Mouse (Mus musculus): ENCODE measurements around the gene Cir1. TPM values are rescaled to one million over a fixed set of nuclear protein-coding genes. Genes with fewer than 3 reads are reported as not detected.

Cir1 gene
- polyA plus RNA-seq, 1 experiment from 2014 or later = 26.0 TPM

DNA sequence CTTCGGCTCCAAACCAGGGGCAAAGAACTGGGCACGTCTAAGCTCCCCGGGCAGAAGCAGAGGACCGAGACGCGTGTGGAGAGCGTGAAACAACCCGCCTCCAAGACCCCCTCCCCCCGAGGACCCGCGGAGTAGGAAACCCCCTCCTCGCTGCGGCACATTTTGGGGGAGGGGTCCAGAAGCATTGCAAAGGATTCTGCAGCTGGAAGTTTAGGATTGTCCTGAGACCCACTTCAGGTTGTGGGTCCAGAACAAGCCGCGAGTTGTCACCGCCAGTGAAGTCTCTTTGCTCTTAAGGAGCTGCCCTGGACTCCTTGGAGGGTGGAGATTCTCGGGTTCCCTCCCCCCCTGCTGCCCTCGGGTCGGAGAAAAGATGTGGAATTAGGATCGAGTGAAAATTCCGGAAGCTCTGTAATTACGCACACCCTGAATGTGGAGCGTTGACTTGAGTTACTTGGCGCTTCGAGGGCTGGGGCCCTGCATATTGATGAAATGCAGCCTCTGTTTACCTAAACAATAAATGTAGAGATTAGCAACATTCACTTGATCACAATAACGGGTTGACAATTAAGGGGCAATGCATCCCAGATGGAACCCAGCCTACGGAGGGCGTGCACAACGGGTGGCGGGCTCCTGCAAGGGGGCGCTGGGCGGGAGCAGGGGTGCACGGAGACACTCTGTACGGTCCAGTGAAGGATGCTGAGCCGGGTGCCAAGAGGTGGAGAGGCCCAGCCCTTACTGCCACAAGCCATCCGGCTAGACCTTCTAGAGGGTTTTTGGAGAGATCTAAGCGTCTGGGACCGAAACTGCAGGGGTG lies 48.5 kb downstream of the Cir1 start:
- no peaks in the 10 kb centered on the region for H3K36me3 ChIP-seq
- H3K4me1 ChIP-seq (replicated peaks) = peaks cover 38% of the 10 kb centered on the region
- H3K27ac ChIP-seq = no peak overlapping the region
- peak overlapping the region; percentile 53 for H3K9ac ChIP-seq (replicated peaks)
- peaks cover 4% of the 10 kb centered on the region; the same call in 1 of the 2 replicates for H3K9me3 ChIP-seq
- ATAC-seq (ENCODE audit: insufficient number of reproducible peaks, insufficient read depth, low FRiP score, low TSS enrichment, low read depth) = peak; percentile 53
- 1% methylated on average over 38 of the region's 38 CpGs for WGBS
- peak overlapping the region; percentile 84 for H3K4me2 ChIP-seq
- H3K27me3 ChIP-seq = peaks cover 66% of the 10 kb centered on the region
- peak overlapping the region; percentile 52 for H3K4me3 ChIP-seq (replicated peaks)

DNA sequence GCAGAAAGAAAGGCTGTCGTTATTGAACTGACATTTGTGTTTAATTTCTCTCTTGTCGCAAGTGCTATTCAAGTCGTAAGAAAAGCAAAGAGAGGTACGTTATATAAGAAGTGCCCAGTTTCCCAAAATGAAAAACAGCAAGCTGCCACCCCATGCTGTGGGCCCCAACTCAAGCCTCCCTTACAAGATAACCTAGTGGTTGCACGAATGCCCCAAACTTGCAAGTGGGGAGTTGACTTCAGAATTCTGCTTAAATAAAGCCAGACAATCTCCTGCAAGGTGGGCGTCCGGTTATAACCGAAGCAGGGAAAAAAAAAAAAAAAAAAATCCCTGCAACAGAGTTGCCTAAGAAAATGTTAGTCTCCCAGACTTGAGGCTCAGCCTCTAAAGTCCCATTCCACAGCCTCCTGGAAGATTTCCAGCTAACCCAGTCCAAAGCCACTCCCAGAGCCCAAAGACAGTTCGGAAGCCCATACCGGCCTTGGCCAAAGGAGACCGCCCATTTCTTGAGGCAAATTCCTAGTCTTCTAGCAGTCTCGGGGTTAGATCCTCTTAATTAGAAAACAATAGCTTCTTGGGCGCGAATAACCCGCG lies 49.2 kb downstream of the Cir1 start:
- Histone ChIP-seq H3K4me3 (replicated peaks) (peak overlapping the region; percentile 52), H3K27me3 (peaks cover 59% of the 10 kb centered on the region), H3K27ac (no peak overlapping the region), H3K9me3 (peaks cover 4% of the 10 kb centered on the region; the same call in 1 of the 2 replicates), H3K4me1 (replicated peaks) (peaks cover 37% of the 10 kb centered on the region), H3K4me2 (peak overlapping the region; percentile 84), H3K36me3 (no peaks in the 10 kb centered on the region), H3K9ac (replicated peaks) (peak overlapping the region; percentile 53)
- ATAC-seq (ENCODE audit: insufficient number of reproducible peaks, insufficient read depth, low FRiP score, low TSS enrichment, low read depth) = no peak
- 3% methylated on average over 16 of the region's 16 CpGs for WGBS

DNA sequence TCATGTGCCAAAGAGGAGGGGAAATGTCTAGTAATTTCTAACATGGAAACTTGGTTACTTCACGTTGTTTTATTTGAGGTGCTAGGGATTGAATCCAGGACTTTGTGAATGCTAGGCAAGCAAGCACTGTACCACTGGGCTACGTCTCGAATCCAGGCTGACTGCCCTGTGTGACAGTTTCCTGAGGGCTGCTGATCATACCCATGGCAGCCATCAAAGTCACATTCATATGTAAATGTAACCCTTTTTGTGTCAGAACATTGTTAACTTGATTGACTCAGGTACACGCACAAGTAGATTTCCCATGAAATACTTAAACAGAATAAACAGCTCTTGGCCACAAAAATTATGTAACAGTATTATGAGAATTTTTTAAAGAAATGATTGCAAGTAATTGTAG lies 63.8 kb downstream of the Cir1 start:
- Histone ChIP-seq H3K4me1 (replicated peaks) (peaks cover 8% of the 10 kb centered on the region), H3K36me3 (no peaks in the 10 kb centered on the region), H3K4me3 (replicated peaks) (no peak overlapping the region), H3K27me3 (no peaks in the 10 kb centered on the region), H3K27ac (no peak overlapping the region), H3K9ac (replicated peaks) (no peak overlapping the region), H3K9me3 (0 out of 2 replicates have a peak, but pooled peaks cover 2% of the 10 kb centered on the region), H3K4me2 (no peak overlapping the region)
- ATAC-seq (ENCODE audit: insufficient number of reproducible peaks, insufficient read depth, low FRiP score, low TSS enrichment, low read depth) = no peak
- WGBS = 55% methylated on average over 4 of the region's 4 CpGs

DNA sequence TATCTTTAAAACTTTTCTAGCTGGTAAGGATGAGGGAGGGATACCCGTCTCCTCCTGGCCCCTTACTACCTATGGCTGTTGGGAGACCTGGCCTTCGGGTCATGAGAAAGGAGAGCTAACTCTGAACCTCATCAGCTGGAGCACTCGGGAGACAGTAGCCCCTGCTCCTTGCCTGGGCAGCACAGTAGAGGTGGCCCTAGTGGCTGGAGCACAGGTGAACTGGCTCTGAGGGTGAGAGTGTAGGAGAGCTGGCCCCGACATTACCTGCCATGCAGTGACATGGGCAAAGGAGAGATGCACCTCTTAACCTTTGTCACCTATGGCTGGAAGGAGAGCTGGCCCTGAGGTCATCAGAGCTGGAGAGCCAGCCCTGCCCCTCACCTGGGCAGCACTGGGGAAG lies 71.2 kb downstream of the Cir1 start:
- no peaks in the 10 kb centered on the region for H3K36me3 ChIP-seq
- ATAC-seq (ENCODE audit: insufficient number of reproducible peaks, insufficient read depth, low FRiP score, low TSS enrichment, low read depth) = no peak
- WGBS = 80% methylated on average over 4 of the region's 4 CpGs

More for the DNA sequence above, 71.2 kb downstream of the Cir1 start:
- no peak overlapping the region for H3K4me3 ChIP-seq (replicated peaks)
- no peaks in the 10 kb centered on the region for H3K27me3 ChIP-seq
- H3K27ac ChIP-seq = no peak overlapping the region
- no peak overlapping the region for H3K4me2 ChIP-seq
- H3K9me3 ChIP-seq = no peaks in the 10 kb centered on the region
- H3K4me1 ChIP-seq (replicated peaks) = peaks cover 13% of the 10 kb centered on the region
- H3K9ac ChIP-seq (replicated peaks) = no peak overlapping the region

Other genes with a start within 250 kb of the Cir1 start
- gene Ola1, start 93.8 kb downstream of the Cir1 start, polyA plus RNA-seq (2016; fragmentation: Nextera tagmentation; extraction: Ambion mirVana) = 120 and 121 TPM in 2 replicates
- gene Sp9, start 40.8 kb downstream of the Cir1 start, polyA plus RNA-seq (2016; fragmentation: Nextera tagmentation; extraction: Ambion mirVana) = 2.5 and 3.0 TPM in 2 replicates
- 17.9 and 18.7 TPM in 2 replicates for gene Scrn3, start 100 bp downstream of the Cir1 start, polyA plus RNA-seq (2016; fragmentation: Nextera tagmentation; extraction: Ambion mirVana)
- gene Gpr155, start 73.9 kb upstream of the Cir1 start, polyA plus RNA-seq (2016; fragmentation: Nextera tagmentation; extraction: Ambion mirVana) = 5.8 and 6.1 TPM in 2 replicates
- 16.1 and 17.7 TPM in 2 replicates for gene Wipf1, start 217.0 kb upstream of the Cir1 start, polyA plus RNA-seq (2016; fragmentation: Nextera tagmentation; extraction: Ambion mirVana)

Data from limb, embryonic 12.5 days (tissue).